Mouse (Mus musculus): ENCODE results near the gene Gm10770.
"Not testable (repeated sequence)": the region's sequence is repeated elsewhere in the genome, so short reads cannot be mapped to it uniquely, and the experiment has no call there.

The Gm10770 gene

GRCm38 (mm10) chr2:150179579-150179978, at the start of gene Gm10770:
Gene Gm10770 (minus strand): TSS chr2:150179679.
- DNase-seq (ENCODE audit: low spot score in 2 of 2), result not testable (repeated sequence)

- not testable (repeated sequence) for DNase-seq (ENCODE audit: low spot score in 2 of 2)
Observed at GRCm38 (mm10) chr2:150223263-150223662, 43.8 kb upstream of the Gm10770 start.

GRCm38 (mm10) chr2:150218363-150218725, 38.9 kb upstream of the Gm10770 start:
- DNase-seq (ENCODE audit: low spot score in 2 of 2), result not testable (repeated sequence)

DNA sequence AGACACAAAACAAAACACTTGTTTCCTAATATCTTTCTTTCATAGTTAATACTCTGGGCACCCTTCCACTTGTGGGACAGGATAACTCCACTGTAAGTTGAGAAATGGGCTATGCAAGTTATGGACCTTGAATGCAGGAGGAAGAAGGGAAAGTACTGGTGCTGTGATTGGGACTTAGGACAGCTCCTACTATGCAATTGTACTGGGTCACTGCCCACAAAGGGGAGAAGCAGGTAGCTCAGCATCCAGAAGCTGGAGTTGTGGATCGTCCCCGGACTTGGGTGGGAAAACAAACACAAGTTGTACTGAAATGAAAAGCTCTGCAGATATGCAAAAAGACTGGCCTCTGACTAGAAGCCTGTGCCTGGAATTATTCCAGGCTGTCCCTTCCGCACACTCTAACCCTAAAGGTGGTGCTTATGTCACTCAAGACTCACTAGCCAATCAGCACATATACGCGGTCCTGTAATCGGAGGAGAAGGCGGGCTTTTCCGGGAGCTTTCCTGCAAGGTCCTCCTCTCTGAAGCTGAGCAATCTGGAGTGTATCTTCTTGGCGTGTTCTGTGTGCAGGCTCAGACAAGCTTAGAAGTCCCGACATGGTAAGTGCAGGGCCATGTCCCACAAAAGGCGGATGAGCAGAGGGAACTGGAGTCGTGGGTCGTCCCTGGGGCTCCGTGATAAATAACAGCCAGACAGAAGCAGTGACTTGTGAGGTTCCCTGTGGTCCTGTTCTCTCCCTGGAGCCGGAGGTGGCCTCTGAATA, 38.3 kb upstream of the Gm10770 start, which contains the start of gene Zfp937:
Gene Zfp937, plus strand, starts transcription at position 474 of the 763 bp plus-strand sequence.
- DNase-seq (ENCODE audit: low spot score in 2 of 2), result peak; percentile 75 to 77

GRCm38 (mm10) chr2:150181570-150181999, 2.1 kb upstream of the Gm10770 start, which contains the start of gene Gm14139:
Gene Gm14139 (plus strand): TSS chr2:150181755.
- DNase-seq (ENCODE audit: low spot score in 2 of 2), result not testable (repeated sequence)

DNA sequence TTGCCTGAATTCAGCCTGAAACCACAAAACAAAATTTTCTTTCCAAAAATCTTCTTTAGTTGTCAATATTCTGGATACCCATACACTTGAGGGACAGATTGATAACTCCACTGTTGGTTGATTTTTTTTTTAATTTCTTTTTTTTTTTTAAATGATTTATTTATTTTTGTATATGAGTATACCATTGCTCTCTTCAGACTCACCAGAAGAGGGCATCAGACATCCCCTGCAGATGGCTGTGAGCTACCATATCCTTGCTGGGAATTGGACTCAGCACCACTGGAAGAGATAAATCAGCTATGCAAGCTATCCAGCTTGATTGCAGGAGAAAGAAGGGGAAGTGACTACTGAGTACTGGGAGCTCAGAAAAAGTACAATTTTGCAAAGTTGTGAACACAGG, 1.6 kb upstream of the Gm10770 start:
- not testable (repeated sequence) for DNase-seq (ENCODE audit: low spot score in 2 of 2)

GRCm38 (mm10) chr2:150173833-150174232, 5.6 kb downstream of the Gm10770 start:
- no peak for DNase-seq (ENCODE audit: low spot score in 2 of 2)

DNA sequence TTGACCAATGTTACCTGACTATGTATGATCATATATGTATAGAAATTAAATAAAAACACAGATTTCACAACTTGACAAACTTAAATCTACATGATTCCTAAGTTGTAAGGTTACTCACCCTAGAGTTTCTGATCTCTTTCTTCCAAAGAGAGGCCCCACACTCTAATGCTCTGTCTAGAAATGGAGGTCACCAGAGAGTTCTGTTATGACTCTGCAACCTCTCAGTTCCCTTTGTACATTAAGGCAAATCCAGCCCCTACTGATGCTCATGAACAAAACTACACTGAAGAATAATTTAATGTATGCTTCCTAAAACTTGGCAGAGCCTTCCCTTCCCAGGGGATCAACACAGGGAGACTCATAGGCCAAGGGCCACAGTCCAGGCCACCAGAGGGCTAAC, 12.8 kb downstream of the Gm10770 start:
- no peak for DNase-seq (ENCODE audit: low spot score in 2 of 2)

DNA sequence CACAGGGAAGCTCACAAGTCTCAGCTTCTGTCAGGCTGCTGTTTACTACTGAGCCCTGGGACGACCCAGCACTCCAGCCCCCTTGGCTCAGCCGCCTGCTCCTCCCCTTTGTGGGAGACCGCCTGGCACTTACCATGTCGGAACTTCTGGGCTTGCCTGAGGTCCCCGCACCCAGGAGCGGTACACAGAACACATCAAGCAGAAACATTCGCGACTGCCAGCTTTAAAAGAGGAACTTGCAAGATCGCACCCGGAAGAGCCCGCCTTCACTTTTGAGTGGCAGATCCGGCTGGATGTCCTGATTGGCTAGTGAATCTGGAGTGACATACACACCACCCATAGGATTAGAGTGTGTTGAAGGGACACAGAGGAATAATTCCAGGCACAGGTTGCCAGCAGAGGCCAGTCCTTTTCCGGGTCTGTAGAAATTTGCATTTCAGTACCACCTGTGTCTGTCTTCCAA, 43.0 kb downstream of the Gm10770 start, which contains the start of gene Zfp120:
Gene Zfp120, minus strand, starts transcription at position 274 of the 463 bp plus-strand sequence.
- peak; percentile 76 to 79 for DNase-seq (ENCODE audit: low spot score in 2 of 2)

GRCm38 (mm10) chr2:150132773-150133172, 46.7 kb downstream of the Gm10770 start:
- DNase-seq (ENCODE audit: low spot score in 2 of 2), result no peak

DNA sequence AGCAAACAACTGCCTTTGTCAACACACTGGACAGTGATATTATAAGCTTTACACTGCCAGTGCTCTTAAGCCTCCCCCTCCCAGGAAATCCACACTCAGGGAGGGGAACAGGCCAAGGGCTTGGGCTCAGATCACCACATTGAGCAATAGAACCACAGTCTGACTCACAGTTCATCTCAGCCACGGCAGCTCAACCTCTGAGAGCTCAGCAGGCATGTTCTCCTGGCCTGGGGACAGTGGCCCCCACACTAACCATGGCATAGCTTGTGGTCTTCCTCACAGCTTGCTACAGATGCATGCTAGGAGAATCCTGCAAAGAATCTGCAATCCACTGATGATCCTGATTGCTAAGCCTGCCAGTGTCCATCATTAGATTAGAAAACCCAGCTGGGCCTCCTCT, 47.5 kb downstream of the Gm10770 start:
- DNase-seq (ENCODE audit: low spot score in 2 of 2), result not testable (repeated sequence)
